Mouse (Mus musculus) MEL (cell line): Measurements from ENCODE around the gene Fars2. TPM values are rescaled to one million over a fixed set of nuclear protein-coding genes. Genes with fewer than 3 reads are reported as not detected.

Source experiments
- DNase-seq: peaks from one replicate; pipeline ENCODE4 v3.0.0; 2011; ENCODE audit warnings: low read depth, low spot score
- H3K27ac ChIP-seq: 2 replicates; pipeline ENCODE4 v1.5.1; 2012; ENCODE audit warnings: low read depth, mild to moderate bottlenecking, control low read depth, low read length, moderate library complexity; ENCODE audit not compliant: control insufficient read depth
- H3K27me3 ChIP-seq, 2 experiments: fragments of 150-350 bp in 1 of 2; sonication (generic) in 1 of 2; 2 replicates each; pipeline ENCODE4 v1.6.1; 2012; ENCODE audit warnings: low read length in 2 of 2, mild to moderate bottlenecking in 2 of 2, improper control_type of control experiment in 1 of 2, moderate library complexity in 1 of 2; ENCODE audit not compliant: insufficient read depth in 2 of 2, control insufficient read depth in 1 of 2
- H3K36me3 ChIP-seq, 2 experiments: 2 replicates each; pipeline ENCODE4 v1.6.1; 2012 to 2014; ENCODE audit warnings: low read length in 2 of 2, improper control_type of control experiment in 1 of 2, inconsistent platforms in 1 of 2, mild to moderate bottlenecking in 1 of 2; ENCODE audit not compliant: insufficient read depth in 2 of 2, control insufficient read depth in 1 of 2
- H3K4me1 ChIP-seq, 2 experiments: fragments of 150-350 bp in 1 of 2; sonication (generic) in 1 of 2; 2 replicates each; pipeline ENCODE4 v1.6.1; 2012; ENCODE audit warnings: low read length in 2 of 2, improper control_type of control experiment in 1 of 2, mild to moderate bottlenecking in 1 of 2; ENCODE audit not compliant: insufficient read depth in 2 of 2, control insufficient read depth in 1 of 2
- H3K4me3 ChIP-seq, 2 experiments: fragments of 150-350 bp in 1 of 2; sonication (generic) in 1 of 2; 2 replicates each; pipeline ENCODE4 v1.5.1; 2012; ENCODE audit warnings: low read depth in 2 of 2, low read length in 2 of 2, mild to moderate bottlenecking in 2 of 2, moderate library complexity in 2 of 2, control low read depth in 1 of 2, improper control_type of control experiment in 1 of 2; ENCODE audit not compliant: control insufficient read depth in 1 of 2, insufficient read depth in 1 of 2
- H3K79me2 ChIP-seq: 2 replicates; pipeline ENCODE4 v1.6.1; 2012; ENCODE audit warnings: mild to moderate bottlenecking, low read length, moderate library complexity; ENCODE audit not compliant: control insufficient read depth, poor library complexity, insufficient read depth
- H3K9ac ChIP-seq: 2 replicates; pipeline ENCODE4 v1.6.1; 2012; ENCODE audit warnings: low read depth, mild to moderate bottlenecking, control low read depth, low read length, moderate library complexity; ENCODE audit not compliant: control insufficient read depth, poor library complexity, severe bottlenecking
- H3K9me3 ChIP-seq: fragments of 150-350 bp; sonication (generic); replicated peaks from 2 replicates; pipeline ENCODE4 v1.6.1; 2012; ENCODE audit warnings: mild to moderate bottlenecking, low read length, improper control_type of control experiment, moderate library complexity; ENCODE audit not compliant: insufficient read depth
- CHD2 ChIP-seq: IDR thresholded peaks from 2 replicates; pipeline ENCODE4 v1.6.1; 2011; ENCODE audit warnings: low read length, improper control_type of control experiment
- ELF1 ChIP-seq: IDR thresholded peaks from 2 replicates; pipeline ENCODE4 v1.6.1; 2014; ENCODE audit warnings: low read depth, mild to moderate bottlenecking, inconsistent platforms, low read length, improper control_type of control experiment, moderate library complexity
- ETS1 ChIP-seq: IDR thresholded peaks from 2 replicates; pipeline ENCODE4 v1.6.1; 2012; ENCODE audit warnings: low read depth, mild to moderate bottlenecking, inconsistent platforms, low read length, improper control_type of control experiment, moderate library complexity
- MAZ ChIP-seq: IDR thresholded peaks from 2 replicates; pipeline ENCODE4 v1.6.1; 2012; ENCODE audit warnings: low read depth, mild to moderate bottlenecking, inconsistent platforms, low read length, improper control_type of control experiment
- MEF2A ChIP-seq: IDR thresholded peaks from 2 replicates; pipeline ENCODE4 v1.6.1; 2014; ENCODE audit warnings: low read depth, mild to moderate bottlenecking, inconsistent platforms, low read length, improper control_type of control experiment; ENCODE audit not compliant: poor library complexity, insufficient replicate concordance, severe bottlenecking; ENCODE audit errors: extremely low read depth
- MXI1 ChIP-seq: IDR thresholded peaks from 2 replicates; pipeline ENCODE4 v1.6.1; 2011; ENCODE audit warnings: mild to moderate bottlenecking, low read depth, low read length, improper control_type of control experiment
- MYC ChIP-seq: IDR thresholded peaks from 2 replicates; pipeline ENCODE4 v1.6.1; 2011; ENCODE audit warnings: low read depth, mild to moderate bottlenecking, low read length, improper control_type of control experiment, moderate library complexity
- NELFE ChIP-seq: IDR thresholded peaks from 2 replicates; pipeline ENCODE4 v1.6.1; 2011; ENCODE audit warnings: low read depth, low read length, improper control_type of control experiment
- NRF1 ChIP-seq: IDR thresholded peaks from 2 replicates; pipeline ENCODE4 v1.6.1; 2014; ENCODE audit warnings: low read depth, mild to moderate bottlenecking, inconsistent platforms, low read length, improper control_type of control experiment, moderate library complexity; ENCODE audit not compliant: poor library complexity, insufficient read depth, severe bottlenecking
- POLR2AphosphoS2 ChIP-seq: IDR thresholded peaks from 2 replicates; pipeline ENCODE4 v1.6.1; 2011; ENCODE audit warnings: low read length, improper control_type of control experiment
- RAD21 ChIP-seq: IDR thresholded peaks from 2 replicates; pipeline ENCODE4 v1.6.1; 2011; ENCODE audit warnings: mild to moderate bottlenecking, low read depth, low read length, improper control_type of control experiment
- RCOR1 ChIP-seq: IDR thresholded peaks from 2 replicates; pipeline ENCODE4 v1.6.1; 2012; ENCODE audit warnings: low read depth, mild to moderate bottlenecking, inconsistent platforms, low read length, improper control_type of control experiment
- SMC3 ChIP-seq: IDR thresholded peaks from 2 replicates; pipeline ENCODE4 v1.6.1; 2011; ENCODE audit warnings: low read depth, low read length, improper control_type of control experiment
- TAL1 ChIP-seq: IDR thresholded peaks from 2 replicates; pipeline ENCODE4 v1.6.1; 2012; ENCODE audit warnings: mild to moderate bottlenecking, inconsistent platforms, low read length, moderate library complexity, mixed read lengths
- TBP ChIP-seq: IDR thresholded peaks from 2 replicates; pipeline ENCODE4 v1.8.0; 2011; ENCODE audit warnings: low read depth, low read length, improper control_type of control experiment
- UBTF ChIP-seq: IDR thresholded peaks from 2 replicates; pipeline ENCODE4 v1.6.1; 2012; ENCODE audit warnings: low read depth, mild to moderate bottlenecking, inconsistent platforms, low read length, improper control_type of control experiment, moderate library complexity, borderline replicate concordance; ENCODE audit not compliant: insufficient read depth
- ZKSCAN1 ChIP-seq: IDR thresholded peaks from 2 replicates; pipeline ENCODE4 v1.6.1; 2012; ENCODE audit warnings: low read depth, mild to moderate bottlenecking, inconsistent platforms, low read length, improper control_type of control experiment, moderate library complexity
- ZNF384 ChIP-seq: IDR thresholded peaks from 2 replicates; pipeline ENCODE4 v1.6.1; 2012; ENCODE audit warnings: low read depth, mild to moderate bottlenecking, inconsistent platforms, low read length, improper control_type of control experiment
- polyA plus RNA-seq, 2 experiments: library from polyadenylated mRNA; stranded (reverse) in 1 of 2; unstranded in 1 of 2; fragments of >175 nt in 1 of 2; fragments of >200 nt in 1 of 2; gene quantifications; 2 replicates each; pipeline versions ENCODE4 v1.2.1 to v1.2.4; 2012; ENCODE audit warnings: low replicate concordance in 2 of 2, low read depth in 1 of 2; ENCODE audit not compliant: insufficient read length in 2 of 2, insufficient read depth in 1 of 2, missing spikeins in 1 of 2
- total RNA-seq: library from RNA; depleted of rRNA; stranded (reverse); fragments of 300-350 nt; gene quantifications from 2 replicates; pipeline ENCODE4 v1.2.3, GENCODE M21; 2012

Fars2 gene
- total and polyA plus RNA-seq, 3 experiments = 32.6 to 39.2 TPM; not detected in 1

DNA sequence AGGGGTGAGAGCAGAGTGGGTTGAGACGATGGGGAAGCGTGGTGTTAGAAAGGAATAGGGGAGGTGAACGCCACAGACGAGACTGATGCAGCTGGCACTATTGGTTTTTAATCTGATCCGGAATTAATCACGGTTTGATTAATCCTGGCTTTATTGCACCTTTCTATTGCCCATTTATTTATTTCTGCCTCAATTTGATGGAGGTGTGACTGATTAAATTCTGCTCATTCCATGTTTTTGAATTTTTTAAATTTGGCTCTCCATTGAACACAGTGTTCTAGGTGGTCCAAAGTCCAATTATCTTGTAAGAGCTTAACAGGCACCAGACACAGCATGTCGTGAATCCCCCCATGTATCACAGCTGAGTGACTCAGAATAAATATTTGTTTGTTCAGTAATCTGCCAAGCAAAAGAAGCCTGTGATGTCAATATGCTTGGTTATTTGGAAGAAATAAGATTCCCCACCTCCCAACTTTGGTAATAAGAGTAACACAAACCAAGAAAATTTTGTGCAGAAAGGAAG is 166.4 kb downstream of the Fars2 start:
- H3K4me3 ChIP-seq = no peak overlapping the region
- no peak overlapping the region for H3K9ac ChIP-seq
- TF ChIP-seq ELF1 = no peak
- no peak for TF ChIP-seq NELFE
- TF ChIP-seq TBP = no peak
- no peak for TF ChIP-seq ZKSCAN1
- TF ChIP-seq UBTF = no peak
- TF ChIP-seq MYC = no peak
- TF ChIP-seq MEF2A = no peak
- no peak for TF ChIP-seq RAD21
- no peak for TF ChIP-seq RCOR1
- TF ChIP-seq MXI1 = no peak
- TF ChIP-seq POLR2AphosphoS2 = no peak
- no peak for TF ChIP-seq ETS1
- TF ChIP-seq SMC3 = no peak
- TF ChIP-seq, all 39 proteins: peak for 0
- H3K79me2 ChIP-seq = no peaks in the 10 kb centered on the region
- no peak for DNase-seq
- no peaks in the 10 kb centered on the region for H3K27me3 ChIP-seq
- no peak overlapping the region for H3K27ac ChIP-seq
- no peaks in the 10 kb centered on the region for H3K4me1 ChIP-seq
- peaks cover 0 to 5% of the 10 kb centered on the region in 2 experiments; a peak in 2 of 4 replicates for H3K36me3 ChIP-seq
- H3K9me3 ChIP-seq = no peaks in the 10 kb centered on the region

- no peaks in the 10 kb centered on the region for H3K27me3 ChIP-seq
- TF ChIP-seq CHD2 (no peak), NRF1 (no peak), ZNF384 (no peak), MAZ (no peak), TAL1 (no peak)
- peaks cover 0 to 5% of the 10 kb centered on the region in 2 experiments; a peak in 2 of 4 replicates for H3K36me3 ChIP-seq
- H3K9me3 ChIP-seq = no peaks in the 10 kb centered on the region
- no peak for DNase-seq
- H3K4me3 ChIP-seq = no peak overlapping the region
- H3K9ac ChIP-seq = no peak overlapping the region
- no peaks in the 10 kb centered on the region for H3K79me2 ChIP-seq
- no peaks in the 10 kb centered on the region for H3K4me1 ChIP-seq
- no peak overlapping the region for H3K27ac ChIP-seq
Observed at GRCm38 (mm10) chr13:36284097-36284496, 166.9 kb downstream of the Fars2 start.
